Mouse (Mus musculus) thymus, postnatal 14 days (tissue): ENCODE results near the gene Gm28048.

Source experiments
- DNase-seq: peaks from one replicate; pipeline ENCODE4 v3.0.0; 2021

Gm28048 gene

DNA sequence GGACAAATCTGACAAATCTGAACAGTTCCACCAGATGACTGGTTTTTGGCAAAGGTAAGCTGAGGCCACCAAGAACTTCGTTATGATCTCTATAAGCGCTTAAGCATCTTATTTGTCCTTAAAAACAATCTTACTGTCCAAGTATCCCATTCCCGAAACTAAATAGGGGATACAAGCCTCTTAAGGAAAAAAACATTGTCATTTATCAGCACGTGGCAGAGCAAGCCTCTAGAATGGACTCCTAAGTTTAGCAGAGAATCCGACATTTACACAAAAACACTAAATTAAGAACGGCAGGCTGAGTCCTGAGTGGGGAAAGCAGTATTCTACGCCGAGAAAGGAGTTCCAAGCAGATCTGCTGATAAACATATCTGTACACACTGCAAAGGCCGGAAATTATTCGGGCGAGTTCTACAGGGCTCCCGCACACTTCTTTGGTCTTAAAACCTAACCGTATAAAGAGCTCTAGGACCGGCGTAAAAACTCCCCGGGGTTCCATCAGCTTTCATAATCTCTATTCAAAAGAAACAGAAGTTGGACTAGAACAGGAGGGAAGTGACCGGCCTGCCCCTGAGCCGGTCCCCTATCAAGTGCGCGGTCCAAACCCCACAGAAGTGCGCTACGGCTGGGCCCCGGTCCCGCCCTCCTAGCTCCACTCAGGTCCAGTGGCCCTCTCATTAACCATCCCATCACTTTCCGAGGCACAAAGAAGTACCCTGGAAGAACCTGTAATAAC is 124.0 kb downstream of the Gm28048 start:
- DNase-seq, result peak; percentile 61

DNA sequence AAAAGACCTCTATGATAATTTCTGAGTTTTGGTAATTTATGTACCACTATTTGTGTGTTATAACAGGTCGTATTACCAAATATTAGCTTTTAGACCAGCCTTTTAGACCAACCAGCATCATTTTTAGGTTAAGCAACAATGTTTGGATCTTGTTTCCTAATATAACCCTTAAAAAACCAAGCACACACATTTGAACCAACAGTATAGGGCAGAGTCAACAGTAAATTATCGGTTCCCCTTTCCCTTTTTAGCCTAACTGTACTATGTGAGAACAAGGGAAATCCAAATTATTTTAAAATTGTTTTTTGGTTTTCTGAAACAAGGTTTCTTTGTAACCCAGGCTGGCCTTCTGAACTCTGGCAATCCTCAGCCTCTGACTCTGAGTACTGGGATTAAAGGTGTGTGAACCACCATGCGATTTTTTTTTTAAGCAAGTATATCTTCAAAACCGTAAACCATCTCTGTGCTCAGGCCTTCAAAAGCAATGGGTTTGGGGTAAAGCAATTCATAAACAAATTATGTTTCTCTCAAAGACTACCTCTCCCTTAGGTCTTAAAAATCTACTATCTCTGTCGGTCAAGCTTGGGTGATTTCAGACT is 124.7 kb downstream of the Gm28048 start:
- DNase-seq, result no peak

GRCm38 (mm10) chr11:22856371-22856965 is 125.4 kb downstream of the Gm28048 start:
- no peak for DNase-seq

GRCm38 (mm10) chr11:22854571-22854970 is 127.3 kb downstream of the Gm28048 start:
- peak; percentile 23 for DNase-seq

DNA sequence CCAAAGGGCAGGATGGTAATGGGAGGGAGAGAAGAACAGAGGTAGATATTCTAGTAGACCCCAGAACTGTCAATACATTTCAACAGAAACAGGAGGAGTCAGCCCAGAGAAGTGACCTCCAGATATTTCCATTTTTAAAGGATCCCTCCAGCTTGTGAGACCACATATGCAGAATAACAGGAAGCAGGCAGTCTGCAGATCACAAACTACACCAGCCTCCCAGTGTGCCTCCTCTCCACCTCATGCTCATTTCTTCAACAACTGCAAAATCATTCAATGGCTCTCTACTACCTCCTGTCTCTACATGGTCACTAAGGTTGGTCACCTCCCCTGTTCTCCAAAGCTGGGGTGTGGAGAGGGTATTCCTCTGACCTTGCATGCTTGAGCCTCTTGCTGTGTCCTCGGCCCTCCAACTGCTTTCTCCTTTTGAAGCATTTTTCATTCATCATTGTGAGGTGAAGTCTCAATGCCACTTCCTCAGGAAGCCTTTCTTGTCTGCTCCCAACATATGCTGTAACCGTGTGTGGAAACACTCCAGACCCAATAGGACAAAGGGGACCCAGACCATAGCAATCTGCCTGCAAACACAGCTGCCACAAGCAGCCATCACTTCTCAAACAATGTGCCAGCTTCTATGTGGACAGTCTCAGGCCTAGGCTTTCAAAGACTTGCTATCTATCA is 128.3 kb downstream of the Gm28048 start:
- DNase-seq, result peak; percentile 59

GRCm38 (mm10) chr11:22852510-22852909 is 129.4 kb downstream of the Gm28048 start:
- peak; percentile 14 for DNase-seq

GRCm38 (mm10) chr11:22851416-22851815 is 130.5 kb downstream of the Gm28048 start:
- peak; percentile 68 for DNase-seq

GRCm38 (mm10) chr11:22850077-22850476 is 131.8 kb downstream of the Gm28048 start:
- DNase-seq, result no peak

DNA sequence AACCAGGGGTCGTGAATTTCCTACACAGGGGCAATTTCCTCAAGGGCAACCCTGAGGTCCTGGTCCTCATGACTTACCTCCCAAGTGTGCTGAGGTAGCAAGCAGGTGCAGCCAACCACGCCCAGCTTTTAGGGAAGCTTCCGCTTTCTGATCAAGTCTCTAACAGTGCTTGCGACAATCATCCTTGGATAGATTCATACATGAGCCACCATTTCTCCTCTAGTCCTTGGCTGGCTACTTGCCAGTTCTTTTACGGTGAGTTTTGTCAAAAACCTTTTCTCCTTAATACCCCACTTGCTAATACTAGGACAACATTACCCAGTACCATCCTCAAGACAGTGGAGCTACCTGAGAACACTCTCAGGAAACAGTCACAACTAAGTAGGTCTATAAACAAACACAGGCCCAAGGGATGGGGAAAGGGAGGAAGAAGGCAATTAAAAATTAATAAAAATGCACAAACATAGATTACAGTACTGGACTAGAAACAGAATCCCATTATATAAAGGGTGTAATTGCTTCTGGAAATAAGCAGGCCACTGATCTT is 133.2 kb downstream of the Gm28048 start:
- peak; percentile 44 for DNase-seq

DNA sequence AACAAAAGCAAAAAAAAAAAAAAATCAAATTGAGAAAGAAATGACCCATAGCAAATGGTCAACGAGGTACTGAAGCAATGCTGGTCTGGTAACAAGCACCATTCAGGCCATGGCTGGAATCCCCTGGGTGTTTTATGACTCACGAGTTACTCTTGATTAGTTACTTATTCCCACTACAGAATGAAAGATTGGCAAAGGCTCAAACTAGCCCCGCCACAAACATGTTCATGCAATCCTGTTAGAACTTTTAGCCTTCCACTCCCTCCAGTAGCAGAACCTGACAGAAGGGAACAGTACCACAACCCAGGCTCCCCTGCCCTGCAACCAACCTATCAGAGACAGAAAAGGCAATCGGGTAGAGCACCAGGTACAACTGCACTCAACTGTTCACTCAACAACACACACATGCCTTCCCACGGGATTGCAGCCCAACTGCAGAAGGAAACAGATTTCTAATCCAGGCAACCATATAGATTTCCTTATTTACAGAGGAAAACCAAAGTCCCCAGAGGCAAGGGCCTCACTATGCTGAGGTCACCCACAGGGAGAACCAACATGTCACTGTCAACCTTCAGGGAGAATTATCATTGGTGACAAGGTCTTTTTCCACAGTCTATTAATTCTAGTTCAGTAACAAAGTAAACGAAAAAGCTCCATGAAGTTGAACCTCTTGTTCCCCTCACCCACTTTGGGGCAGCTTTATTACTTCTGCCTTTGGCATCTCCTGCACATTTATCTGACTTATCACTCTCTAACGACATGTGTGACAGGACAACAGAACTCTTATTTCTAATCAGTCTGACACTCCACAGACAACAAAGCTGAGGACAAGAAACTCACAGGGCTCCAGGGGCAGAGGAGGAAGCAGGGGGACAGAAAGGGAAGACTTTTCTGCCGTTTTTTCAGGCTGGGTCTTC is 133.9 kb downstream of the Gm28048 start:
- DNase-seq, result no peak

- DNase-seq, result no peak
Observed at GRCm38 (mm10) chr11:22846960-22847731, 134.7 kb downstream of the Gm28048 start.

DNA sequence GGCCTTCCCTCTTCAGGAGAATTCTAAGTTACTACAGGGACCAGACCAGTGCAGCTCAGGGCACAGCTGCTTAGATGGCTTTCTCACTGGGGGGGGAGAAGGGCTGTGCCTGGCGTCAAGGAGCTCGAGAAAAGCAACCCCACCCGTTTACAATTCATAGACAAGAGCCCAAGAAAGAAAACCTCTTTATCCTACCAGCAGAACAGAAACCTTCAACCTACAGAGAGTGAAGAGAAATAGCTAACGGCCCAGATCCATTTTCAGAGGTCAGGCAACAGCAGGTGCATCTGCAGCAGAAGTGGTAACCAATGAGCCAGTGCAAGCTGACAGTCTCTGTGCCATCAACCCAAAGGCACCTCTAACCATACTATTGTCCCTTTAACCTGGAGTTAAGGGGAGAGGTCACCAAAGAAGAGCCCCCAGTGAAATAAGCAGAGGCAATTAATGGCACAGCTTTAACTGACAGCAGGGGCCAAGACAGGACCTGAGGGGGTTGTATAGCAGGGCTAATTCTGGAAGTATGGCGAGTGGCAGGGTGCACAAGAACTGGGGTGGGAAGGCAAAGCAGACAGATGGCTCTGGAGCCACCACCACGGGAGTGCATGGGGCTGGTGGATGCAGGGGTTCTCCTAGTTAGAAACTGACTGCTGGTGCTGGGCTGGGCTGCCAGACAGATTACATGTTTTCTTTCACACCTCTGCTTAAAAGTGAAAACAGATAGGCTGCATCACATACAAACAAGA is 135.6 kb downstream of the Gm28048 start:
- DNase-seq, result peak; percentile 63

- DNase-seq, result no peak
Observed at GRCm38 (mm10) chr11:22844754-22845718, 136.9 kb downstream of the Gm28048 start.

- no peak for DNase-seq
Observed at GRCm38 (mm10) chr11:22839456-22839855, 142.4 kb downstream of the Gm28048 start.

DNA sequence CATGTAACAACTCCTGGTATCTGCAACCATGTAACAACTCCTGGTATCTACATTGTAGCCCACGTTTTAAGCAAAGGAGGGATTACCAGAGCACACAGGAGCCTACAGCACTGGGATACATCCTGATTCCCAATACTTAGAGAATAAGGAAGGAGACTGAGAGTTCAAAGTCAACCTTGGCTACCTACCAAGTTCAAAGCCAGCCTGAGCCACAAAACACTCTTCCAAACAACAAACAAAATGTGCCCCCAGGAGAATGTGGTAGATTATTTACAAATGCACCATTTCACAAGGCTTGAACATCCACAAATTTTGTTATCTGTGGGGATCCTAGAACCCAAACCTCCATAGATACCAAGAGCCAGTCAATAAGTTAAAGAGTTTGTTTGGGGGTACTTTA is 143.5 kb downstream of the Gm28048 start:
- no peak for DNase-seq

DNA sequence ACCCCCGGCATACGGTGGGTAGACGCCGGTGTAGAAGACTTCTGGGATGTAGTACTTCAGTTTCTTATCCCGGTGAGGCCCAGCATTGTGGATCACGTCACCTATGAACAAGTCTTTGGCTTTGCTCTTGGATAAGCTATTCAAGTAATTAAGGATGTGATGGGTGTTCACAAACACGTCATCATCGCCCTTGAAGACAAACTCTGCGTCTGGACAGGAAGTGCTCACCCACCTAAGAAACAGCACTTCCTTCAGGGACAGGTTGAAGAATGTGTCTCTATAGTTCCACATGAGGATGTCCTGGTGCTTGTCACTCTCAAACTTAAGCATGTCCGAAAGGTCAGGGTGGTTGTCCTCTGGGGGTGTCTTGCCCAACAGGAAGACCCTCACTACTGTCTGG is 145.6 kb downstream of the Gm28048 start:
- no peak for DNase-seq

DNA sequence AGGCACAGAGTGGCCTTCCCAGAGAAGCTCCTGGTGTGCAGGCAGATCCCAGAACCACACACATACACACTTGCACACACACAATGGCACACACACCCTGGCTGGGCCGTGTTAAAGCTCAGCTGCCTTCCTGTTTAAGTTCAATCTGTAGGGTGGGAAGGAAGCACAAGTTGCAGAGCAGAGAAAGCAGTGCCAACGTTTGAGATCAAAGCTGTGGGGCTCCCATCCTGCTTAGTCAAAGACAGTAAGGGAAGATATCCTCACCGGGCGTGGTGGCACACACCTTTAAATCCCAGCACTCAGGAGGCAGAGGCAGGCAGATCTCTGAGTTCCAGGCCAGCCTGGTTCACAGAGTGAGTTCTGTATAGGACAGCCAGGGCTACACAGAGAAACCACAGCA is 149.3 kb downstream of the Gm28048 start:
- DNase-seq, result no peak

DNA sequence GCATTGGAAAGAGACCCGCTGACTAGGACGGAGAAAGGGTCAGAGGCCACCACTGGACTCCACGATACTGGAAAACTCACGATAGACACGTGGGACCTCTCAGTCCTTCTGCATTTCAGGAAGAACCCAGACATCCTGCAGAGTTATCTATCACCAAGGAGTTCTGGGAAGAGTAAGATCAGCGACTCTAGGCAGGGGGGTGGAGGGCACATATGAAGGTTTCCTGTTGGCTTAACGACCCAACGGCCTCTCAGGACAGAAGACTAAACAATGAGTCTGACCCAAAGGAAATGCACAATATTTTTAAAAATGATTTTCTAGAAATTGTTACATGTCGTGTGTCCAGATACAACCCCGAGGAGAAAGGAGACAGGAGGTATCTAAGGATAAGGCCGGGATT is 150.0 kb downstream of the Gm28048 start:
- no peak for DNase-seq

- DNase-seq, result no peak
Observed at GRCm38 (mm10) chr11:22830684-22831083, 151.2 kb downstream of the Gm28048 start.
